Mouse (Mus musculus) liver, adult 2 months (tissue): ENCODE measurements around the gene Ccdc141.

Experiments used
- CTCF ChIP-seq: fragments of 200-500 bp; IDR thresholded peaks from 2 replicates; pipeline ENCODE4 v1.5.1; 2011; ENCODE audit warnings: low read depth, low read length, control low read depth
- POLR2A ChIP-seq: fragments of 200-500 bp; IDR thresholded peaks from 2 replicates; pipeline ENCODE4 v1.6.1; 2011; ENCODE audit warnings: low read length, control low read depth; ENCODE audit not compliant: insufficient read depth; ENCODE audit errors: extremely low read depth

DNA sequence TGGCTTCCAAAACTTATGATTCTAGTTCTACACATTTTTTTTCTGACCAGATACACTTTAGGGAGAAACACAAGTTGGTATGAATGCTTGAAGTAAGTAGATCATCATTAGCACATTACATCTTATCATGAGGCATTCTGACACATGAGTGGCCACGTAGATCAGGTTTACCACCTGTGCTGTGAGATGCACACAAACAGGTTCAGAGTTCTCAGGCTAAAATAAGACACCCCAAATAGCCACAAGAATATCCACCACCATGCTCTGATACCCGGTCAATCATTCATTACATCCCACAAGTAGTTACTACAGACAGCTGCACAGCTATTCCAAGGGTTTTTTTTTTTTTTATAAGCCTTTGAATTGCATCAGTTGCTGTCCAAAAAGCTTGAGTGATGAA is 59.3 kb downstream of the Ccdc141 start:
- no peak for TF ChIP-seq POLR2A
- no peak for TF ChIP-seq CTCF
